Mouse (Mus musculus): ENCODE measurements around the gene Ttc28. TPM values are rescaled to one million over a fixed set of nuclear protein-coding genes. Genes with fewer than 3 reads are reported as not detected.

Gene Ttc28
- total RNA-seq, 2 experiments from 2014 or later: 15.0 to 16.9 TPM

DNA sequence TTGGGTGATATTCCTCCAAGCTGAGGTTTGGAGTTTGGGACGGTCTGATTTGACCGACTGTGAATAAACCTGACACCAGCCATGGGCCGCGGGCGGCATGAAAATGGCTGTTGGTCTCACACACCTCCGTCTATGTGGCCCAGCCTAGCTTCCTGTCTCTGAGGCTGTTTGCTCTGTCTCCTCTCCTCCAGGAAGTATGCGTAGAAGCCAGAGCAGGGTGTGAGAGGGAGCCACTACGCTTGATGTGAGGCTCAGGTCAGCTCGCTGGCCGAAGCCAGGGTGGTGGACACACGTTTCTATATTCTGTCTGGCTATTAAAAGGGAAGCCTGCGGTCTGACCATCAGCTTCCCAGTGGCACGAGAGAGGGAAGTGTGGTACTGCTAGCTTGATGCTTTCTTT is 296.8 kb downstream of the Ttc28 start:
- intact Hi-C loops (cut with DNase I): no loop called here
- DNase-seq (ENCODE audit: low spot score in 2 of 2): no peak

GRCm38 (mm10) chr5:111178324-111179076 is 298.9 kb downstream of the Ttc28 start:
- intact Hi-C loops (cut with DNase I): no loop called here

GRCm38 (mm10) chr5:111179651-111180050 is 300.0 kb downstream of the Ttc28 start:
- intact Hi-C loops (cut with DNase I): no loop called here
- DNase-seq (ENCODE audit: low spot score in 2 of 2): no peak

More at GRCm38 (mm10) chr5:111178324-111179076, 298.9 kb downstream of the Ttc28 start:
- no peak for DNase-seq (ENCODE audit: low spot score in 2 of 2)

GRCm38 (mm10) chr5:111180091-111181053 is 300.8 kb downstream of the Ttc28 start:
- no peak for DNase-seq (ENCODE audit: low spot score in 2 of 2)
- intact Hi-C loops (cut with DNase I): no loop called here

DNA sequence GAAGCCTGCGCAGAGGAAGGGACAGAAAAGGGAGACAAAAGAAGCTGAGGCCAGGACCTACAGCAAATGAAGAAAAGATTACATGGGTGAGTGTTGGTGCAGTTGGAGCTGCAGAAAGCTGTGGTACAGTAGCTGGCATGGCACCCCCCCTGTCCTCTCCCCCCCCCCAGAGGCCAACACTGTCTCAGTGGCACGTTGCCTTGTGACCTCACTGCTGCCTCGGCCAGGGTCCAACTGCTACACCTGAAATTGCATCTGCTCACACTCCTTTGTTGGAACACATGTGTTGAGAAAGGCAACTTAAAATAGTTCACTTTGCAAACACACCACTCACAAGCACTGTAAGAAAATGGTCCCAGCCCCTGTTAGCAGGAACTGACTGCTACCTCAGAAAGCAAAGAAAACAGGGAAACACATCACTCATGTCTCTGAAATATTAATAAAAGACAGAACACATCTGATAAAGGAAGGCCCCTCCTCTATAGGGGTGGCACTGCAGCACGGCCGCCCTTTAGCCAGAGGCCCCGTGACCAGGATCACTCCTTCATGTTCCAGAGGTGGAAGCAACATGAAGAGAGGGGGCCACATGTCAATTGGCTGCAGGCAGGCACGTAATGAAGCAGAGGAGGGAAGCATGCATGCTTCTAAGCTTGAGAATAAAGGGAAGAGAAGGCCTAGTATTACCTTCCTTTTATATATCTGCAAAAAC is 301.8 kb downstream of the Ttc28 start:
- DNase-seq (ENCODE audit: low spot score in 2 of 2): no peak
- intact Hi-C loops (cut with DNase I): no loop called here

- intact Hi-C loops (cut with DNase I): no loop called here
- DNase-seq (ENCODE audit: low spot score in 2 of 2): no peak
These were observed 307.0 kb downstream of the Ttc28 start for GRCm38 (mm10) chr5:111186600-111186999.

DNA sequence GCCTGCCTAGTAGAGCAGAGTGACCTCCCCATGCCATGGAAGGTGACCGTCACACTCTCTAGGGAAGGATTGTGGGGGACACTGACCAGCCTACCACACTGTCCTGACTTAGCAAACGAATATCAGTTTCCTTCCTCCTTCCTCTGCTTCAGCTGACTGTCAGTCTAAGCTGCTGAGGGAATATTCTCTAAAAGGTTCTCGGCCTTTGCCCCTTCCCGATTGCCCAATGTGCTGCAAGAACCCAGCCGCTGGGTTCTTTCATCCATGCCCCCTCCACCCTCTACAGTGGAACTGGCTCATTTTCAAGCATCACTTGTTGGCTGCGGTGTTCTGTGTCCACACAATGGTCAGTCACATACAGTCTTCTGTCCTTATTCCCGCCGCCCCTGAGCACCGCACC is 312.4 kb downstream of the Ttc28 start:
- DNase-seq (ENCODE audit: low spot score in 2 of 2): no peak
- intact Hi-C loops (cut with DNase I): no loop called here

DNA sequence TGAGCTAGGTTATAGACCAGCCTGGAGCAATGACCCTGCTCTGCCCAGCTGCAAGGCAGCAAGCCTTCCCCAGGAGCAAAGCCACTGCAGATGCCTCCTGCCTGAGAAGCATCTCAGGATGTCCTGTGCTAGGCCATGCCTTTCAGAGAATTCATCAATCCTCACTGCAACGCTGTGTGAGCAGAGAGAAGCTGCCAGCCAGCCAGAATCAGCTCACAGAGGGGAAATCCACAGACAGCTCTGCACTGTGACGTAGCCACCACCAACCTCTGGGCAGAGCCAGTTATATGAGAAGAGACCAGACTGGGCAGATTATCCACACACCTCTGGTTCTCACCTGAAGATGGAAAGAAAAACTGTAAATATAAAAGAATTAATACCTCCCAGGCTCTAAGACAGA is 315.2 kb downstream of the Ttc28 start:
- intact Hi-C loops (cut with DNase I): no loop called here
- DNase-seq (ENCODE audit: low spot score in 2 of 2): no peak

- intact Hi-C loops (cut with DNase I): no loop called here
- no peak for DNase-seq (ENCODE audit: low spot score in 2 of 2)
These were observed 316.2 kb downstream of the Ttc28 start for GRCm38 (mm10) chr5:111195488-111196485.

DNA sequence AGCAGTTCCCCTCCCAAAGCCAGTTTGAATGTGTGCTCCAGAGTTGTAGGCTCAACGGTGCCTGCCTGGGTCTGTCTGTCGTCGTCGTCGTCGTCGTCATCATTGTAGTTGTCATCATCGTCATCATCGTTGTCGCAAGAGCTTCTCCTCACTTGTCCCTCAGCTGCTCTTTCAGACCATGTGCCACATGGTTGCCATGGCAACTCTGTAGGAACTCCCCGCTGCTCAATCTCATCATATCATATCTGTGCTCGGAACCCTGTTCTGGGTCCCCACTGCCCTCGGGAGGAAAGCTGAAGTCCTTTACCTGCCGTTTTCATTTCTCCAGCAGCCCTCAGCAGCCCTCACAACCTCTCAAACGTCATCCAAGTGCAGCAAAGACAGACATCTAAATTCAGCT is 318.1 kb downstream of the Ttc28 start:
- intact Hi-C loops (cut with DNase I): no loop called here

GRCm38 (mm10) chr5:111200167-111200840 is 320.7 kb downstream of the Ttc28 start:
- intact Hi-C loops (cut with DNase I): no loop called here
- DNase-seq (ENCODE audit: low spot score in 2 of 2): no peak

More for the DNA sequence above, 318.1 kb downstream of the Ttc28 start:
- DNase-seq (ENCODE audit: low spot score in 2 of 2): no peak

GRCm38 (mm10) chr5:111200915-111201610 is 321.5 kb downstream of the Ttc28 start:
- intact Hi-C loops (cut with DNase I): no loop called here
- peak; percentile 60 to 73 for DNase-seq (ENCODE audit: low spot score in 2 of 2)

DNA sequence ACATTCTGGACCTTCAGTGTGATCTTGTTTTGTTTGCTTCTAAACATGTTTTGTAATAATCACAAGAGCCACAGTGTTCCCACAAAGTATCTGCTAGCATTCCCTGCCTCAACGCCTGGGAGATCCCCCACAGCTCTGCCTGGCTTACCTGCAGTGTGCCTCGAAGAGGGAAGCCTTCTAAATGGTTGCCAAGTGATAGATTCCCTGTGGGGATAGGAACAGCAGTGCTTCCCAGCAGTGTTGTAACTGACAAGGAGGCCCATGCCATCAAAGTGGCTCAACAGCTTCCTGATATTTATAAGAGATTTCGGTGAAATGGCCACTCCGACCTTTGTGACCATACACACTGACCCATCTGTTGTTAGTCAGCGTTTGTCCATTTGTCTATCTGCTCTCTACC is 324.6 kb downstream of the Ttc28 start:
- intact Hi-C loops (cut with DNase I): no loop called here
- DNase-seq (ENCODE audit: low spot score in 2 of 2): no peak

- intact Hi-C loops (cut with DNase I): loop anchor here (5.0 kb wide), 1 partner anchor 218 kb away; no protein-coding TSS in a partner anchor
- DNase-seq (ENCODE audit: low spot score in 2 of 2): no peak
These were observed 325.5 kb downstream of the Ttc28 start for GRCm38 (mm10) chr5:111204976-111205586.

DNA sequence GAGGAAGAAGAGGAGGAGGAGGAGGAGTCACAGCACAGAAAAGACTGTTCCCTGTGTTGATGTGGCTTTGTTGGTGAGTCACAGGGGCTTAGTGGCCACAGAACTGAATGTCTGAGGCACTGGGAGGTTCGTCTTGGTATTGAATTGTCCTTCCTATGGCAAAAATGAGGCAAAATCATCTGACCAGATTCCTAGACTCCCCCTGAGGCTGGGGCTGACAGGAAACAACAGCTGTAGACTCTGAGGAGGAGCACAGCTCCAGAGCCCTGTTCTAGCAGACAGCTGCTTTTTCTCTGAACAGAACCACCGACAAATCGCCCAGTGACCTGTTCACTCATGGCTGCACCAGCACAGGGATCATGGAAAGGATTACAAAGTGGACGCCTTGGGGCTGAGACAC is 326.2 kb downstream of the Ttc28 start:
- no peak for DNase-seq (ENCODE audit: low spot score in 2 of 2)
- intact Hi-C loops (cut with DNase I): loop anchor here (5.0 kb wide), 1 partner anchor 219 kb away; no protein-coding TSS in a partner anchor

- intact Hi-C loops (cut with DNase I): loop anchor here (5.0 kb wide), 1 partner anchor 221 kb away; no protein-coding TSS in a partner anchor
- peak; percentile 61 to 78 for DNase-seq (ENCODE audit: low spot score in 2 of 2)
These were observed 328.5 kb downstream of the Ttc28 start for GRCm38 (mm10) chr5:111207924-111208659.
